In genomic region chr11:78344328-78344889, GRCm38 (mm10) we compare ENCODE assay signal across 8 mouse cellular contexts. TPM values are rescaled to one million over a fixed set of nuclear protein-coding genes. Genes with fewer than 3 reads are reported as not detected.
A peak's percentile ranks its signal among the peaks of the same experiment; 100 is the strongest.
DNase-seq lines count a peak whose midpoint lies in the region; ATAC-seq and TF ChIP-seq lines count a peak whose summit lies in the region.
"Had no signal": no experiment of that assay in that cellular context is flagged by ENCODE, and none has a peak within 500 bp of the region (broad histone marks: within the 10 kb centered on the region; RNA-seq: fewer than 3 reads in every experiment).

No protein-coding gene starts in this region.

- 76% methylated on average over 6 of the region's 6 CpGs for WGBS in spleen, adult 2 months
- 39% methylated on average over 6 of the region's 6 CpGs for WGBS in liver, adult 2 months
- WGBS in stomach, postnatal 0 days: 45% methylated on average over 6 of the region's 6 CpGs

- no peak for TF ChIP-seq EP300 in stomach, postnatal 0 days (optimal IDR thresholded peaks at IDR 0.05)

- H3K4me2 ChIP-seq in stomach, postnatal 0 days (replicated peaks; ENCODE audit: low read depth): peak overlapping the region; percentile 98

- H3K4me1 ChIP-seq in spleen, adult 2 months (ENCODE audit: control insufficient read depth, insufficient read depth, insufficient read length): peaks cover 43% of the 10 kb centered on the region
- peaks cover 54% of the 10 kb centered on the region for H3K4me1 ChIP-seq in erythroblast, embryonic 14.5 days (ENCODE audit: control insufficient read depth)
- peaks cover 14% of the 10 kb centered on the region for H3K4me1 ChIP-seq in liver, adult 2 months (ENCODE audit: control insufficient read depth, insufficient read depth, low read length)
- no peaks in the 10 kb centered on the region for H3K4me1 ChIP-seq in stomach, postnatal 0 days (replicated peaks; ENCODE audit: control insufficient read depth, insufficient read depth)

- H3K27me3 ChIP-seq in spleen, adult 2 months (ENCODE audit: control insufficient read depth, insufficient read depth, low read length): no peaks in the 10 kb centered on the region
- H3K27me3 ChIP-seq in erythroblast, embryonic 14.5 days (ENCODE audit: control insufficient read depth): no peaks in the 10 kb centered on the region
- H3K27me3 ChIP-seq in liver, adult 2 months (ENCODE audit: control insufficient read depth, insufficient read depth, low read length): no peaks in the 10 kb centered on the region
- H3K27me3 ChIP-seq in stomach, postnatal 0 days (ENCODE audit: control insufficient read depth, insufficient read depth, low read length): no peaks in the 10 kb centered on the region

- H3K36me3 ChIP-seq in spleen, adult 2 months (ENCODE audit: control insufficient read depth, insufficient read depth, low read length): peaks cover 11% of the 10 kb centered on the region
- H3K36me3 ChIP-seq in erythroblast, embryonic 14.5 days (ENCODE audit: control insufficient read depth): peaks cover 48% of the 10 kb centered on the region
- H3K36me3 ChIP-seq in liver, adult 2 months (ENCODE audit: control insufficient read depth, insufficient read depth, low read length): peaks cover 7% of the 10 kb centered on the region; the same call in 1 of the 2 replicates
- peaks cover 8% of the 10 kb centered on the region; the same call in 1 of the 2 replicates for H3K36me3 ChIP-seq in stomach, postnatal 0 days (ENCODE audit: control insufficient read depth, insufficient read depth, low read length)

- peak overlapping the region; percentile 82 for H3K27ac ChIP-seq in spleen, adult 2 months (ENCODE audit: insufficient read depth, low read length)
- H3K27ac ChIP-seq in liver, adult 2 months (replicated peaks; ENCODE audit: insufficient read depth, low read depth, low read length): no peak overlapping the region
- peak overlapping the region; percentile 73 for H3K27ac ChIP-seq in stomach, postnatal 0 days (replicated peaks)

- no peak for TF ChIP-seq POLR2A in spleen, adult 2 months (IDR thresholded peaks at IDR 0.05; ENCODE audit: low read depth, low read length)
- no peak for TF ChIP-seq POLR2A in liver, adult 2 months (IDR thresholded peaks at IDR 0.05; ENCODE audit: extremely low read depth, insufficient read depth, low read length)

- H3K4me3 ChIP-seq in spleen, adult 2 months (ENCODE audit: extremely low read depth, insufficient read depth, insufficient read length): peak overlapping the region; percentile 75; the same call in 1 of the 2 replicates
- peak overlapping the region; percentile 82 for H3K4me3 ChIP-seq in erythroblast, embryonic 14.5 days (replicated peaks)
- H3K4me3 ChIP-seq in liver, adult 2 months (ENCODE audit: insufficient read depth, low read depth, low read length): no peak overlapping the region
- H3K4me3 ChIP-seq in stomach, postnatal 0 days (ENCODE audit: low read depth, low read length): peak overlapping the region; percentile 73

- TF ChIP-seq CTCF in spleen, adult 2 months (IDR thresholded peaks at IDR 0.05; ENCODE audit: extremely low read depth, insufficient read depth, insufficient read length, insufficient replicate concordance): no peak
- TF ChIP-seq CTCF in liver, adult 2 months (IDR thresholded peaks at IDR 0.05; ENCODE audit: low read depth, low read length): no peak
- no peak for TF ChIP-seq CTCF in stomach, postnatal 0 days (IDR thresholded peaks at IDR 0.05; ENCODE audit: low read depth)

- no peak for ATAC-seq in stomach, postnatal 0 days (ENCODE audit: low FRiP score, low TSS enrichment)

- no peaks in the 10 kb centered on the region for H3K79me2 ChIP-seq in liver, adult 2 months (ENCODE audit: control insufficient read depth, insufficient read depth, low read length)

- no peak overlapping the region for H3K9ac ChIP-seq in liver, adult 2 months (ENCODE audit: low read depth, low read length)
- H3K9ac ChIP-seq in stomach, postnatal 0 days (ENCODE audit: low read length): peak overlapping the region; percentile 85; the same call in 1 of the 2 replicates

- DNase-seq in spleen, adult 2 months (ENCODE audit: low read depth in 1 of 2, low spot score in 2 of 2): no peak
- no peak for DNase-seq in spleen, postnatal 14 days (ENCODE audit: low spot score in 2 of 2)
- DNase-seq in liver, adult 2 months (ENCODE audit: extremely low read depth, low read depth, low spot score): peak; percentile 20
- DNase-seq in stomach, postnatal 0 days (ENCODE audit: low spot score): no peak
- DNase-seq in ovary, postnatal 14 days (ENCODE audit: low spot score): no peak
- no peak for DNase-seq in frontal cortex, postnatal 36 days (ENCODE audit: low spot score in 2 of 2)

- H3K9me3 ChIP-seq in erythroblast, embryonic 14.5 days (ENCODE audit: control insufficient read depth, low read length): no peaks in the 10 kb centered on the region
- H3K9me3 ChIP-seq in stomach, postnatal 0 days (ENCODE audit: control insufficient read depth, low read length): no peaks in the 10 kb centered on the region

RNA-seq across cellular contexts. Expression of gene Unc119, which starts 1.1 kb away (rescaled TPM):
- polyA plus RNA-seq in spleen, adult 2 months (2012; rRNA removed): 66.6 and 81.6 TPM in 2 replicates
- 1.7 and 1.9 TPM in 2 replicates for polyA plus RNA-seq in erythroblast, embryonic 14.5 days (2012)
- 5.5 and 7.2 TPM in 2 replicates for total RNA-seq in liver, adult 2 months (2014; rRNA removed)
- polyA plus RNA-seq in liver, adult 2 months (2012; rRNA removed): 7.7 and 12.7 TPM in 2 replicates
- polyA plus RNA-seq in stomach, postnatal 0 days (2015; fragmentation: Nextera tagmentation; extraction: Ambion mirVana): 26.5 and 27.9 TPM in 2 replicates

RNA-seq across cellular contexts. Expression of gene Pigs, which starts 16.2 kb away (rescaled TPM):
- 66.7 and 81.9 TPM in 2 replicates for polyA plus RNA-seq in spleen, adult 2 months (2012; rRNA removed)
- 3.2 and 3.8 TPM in 2 replicates for polyA plus RNA-seq in erythroblast, embryonic 14.5 days (2012)
- total RNA-seq in liver, adult 2 months (2014; rRNA removed): 6.6 and 8.6 TPM in 2 replicates
- 34.9 and 35.5 TPM in 2 replicates for polyA plus RNA-seq in liver, adult 2 months (2012; rRNA removed)
- polyA plus RNA-seq in stomach, postnatal 0 days (2015; fragmentation: Nextera tagmentation; extraction: Ambion mirVana): 36.2 and 38.7 TPM in 2 replicates

RNA-seq across cellular contexts. Expression of gene Aldoc, which starts 21.6 kb away (rescaled TPM):
- 3.6 and 4.4 TPM in 2 replicates for polyA plus RNA-seq in spleen, adult 2 months (2012; rRNA removed)
- 0.12 and 0.22 TPM in 2 replicates for polyA plus RNA-seq in erythroblast, embryonic 14.5 days (2012)
- 15.8 and 16.9 TPM in 2 replicates for total RNA-seq in liver, adult 2 months (2014; rRNA removed)
- polyA plus RNA-seq in liver, adult 2 months (2012; rRNA removed): 8.8 and 19.1 TPM in 2 replicates
- 15.0 and 17.1 TPM in 2 replicates for polyA plus RNA-seq in stomach, postnatal 0 days (2015; fragmentation: Nextera tagmentation; extraction: Ambion mirVana)

RNA-seq across cellular contexts. Expression of gene Foxn1, which starts 41.9 kb away (rescaled TPM):
- not detected in 2 replicates for polyA plus RNA-seq in spleen, adult 2 months (2012; rRNA removed)
- polyA plus RNA-seq in erythroblast, embryonic 14.5 days (2012): not detected in 2 replicates
- not detected in 2 replicates for total RNA-seq in liver, adult 2 months (2014; rRNA removed)
- not detected in 2 replicates for polyA plus RNA-seq in liver, adult 2 months (2012; rRNA removed)
- 1.9 and 2.6 TPM in 2 replicates for polyA plus RNA-seq in stomach, postnatal 0 days (2015; fragmentation: Nextera tagmentation; extraction: Ambion mirVana)
- total RNA-seq: common myeloid progenitor, adult 5-6 weeks had no signal

RNA-seq across cellular contexts. Expression of gene Spag5, which starts 43.1 kb away (rescaled TPM):
- polyA plus RNA-seq in spleen, adult 2 months (2012; rRNA removed): 7.2 and 10.2 TPM in 2 replicates
- polyA plus RNA-seq in erythroblast, embryonic 14.5 days (2012): 19.3 and 21.5 TPM in 2 replicates
- total RNA-seq in liver, adult 2 months (2014; rRNA removed): 0.54 and 0.83 TPM in 2 replicates
- polyA plus RNA-seq in liver, adult 2 months (2012; rRNA removed): 0.15 and 0.19 TPM in 2 replicates
- 4.4 and 5.7 TPM in 2 replicates for polyA plus RNA-seq in stomach, postnatal 0 days (2015; fragmentation: Nextera tagmentation; extraction: Ambion mirVana)
